Mouse (Mus musculus): ENCODE measurements around the gene Gm48551.
A peak's percentile ranks its signal among the peaks of the same experiment; 100 is the strongest.

The Gm48551 gene

GRCm38 (mm10) chr10:81383802-81384604, at the start of gene Gm48551, which contains the start of gene Dohh:
Gene Gm48551 (plus strand): TSS chr10:81384466.
Gene Dohh (plus strand): TSS chr10:81384428.
- peak; percentile 99 for DNase-seq (ENCODE audit: low spot score in 2 of 2)

GRCm38 (mm10) chr10:81335393-81336340, 48.6 kb upstream of the Gm48551 start:
- DNase-seq (ENCODE audit: low spot score in 2 of 2): no peak

GRCm38 (mm10) chr10:81336558-81336957, 47.7 kb upstream of the Gm48551 start:
- no peak for DNase-seq (ENCODE audit: low spot score in 2 of 2)

DNA sequence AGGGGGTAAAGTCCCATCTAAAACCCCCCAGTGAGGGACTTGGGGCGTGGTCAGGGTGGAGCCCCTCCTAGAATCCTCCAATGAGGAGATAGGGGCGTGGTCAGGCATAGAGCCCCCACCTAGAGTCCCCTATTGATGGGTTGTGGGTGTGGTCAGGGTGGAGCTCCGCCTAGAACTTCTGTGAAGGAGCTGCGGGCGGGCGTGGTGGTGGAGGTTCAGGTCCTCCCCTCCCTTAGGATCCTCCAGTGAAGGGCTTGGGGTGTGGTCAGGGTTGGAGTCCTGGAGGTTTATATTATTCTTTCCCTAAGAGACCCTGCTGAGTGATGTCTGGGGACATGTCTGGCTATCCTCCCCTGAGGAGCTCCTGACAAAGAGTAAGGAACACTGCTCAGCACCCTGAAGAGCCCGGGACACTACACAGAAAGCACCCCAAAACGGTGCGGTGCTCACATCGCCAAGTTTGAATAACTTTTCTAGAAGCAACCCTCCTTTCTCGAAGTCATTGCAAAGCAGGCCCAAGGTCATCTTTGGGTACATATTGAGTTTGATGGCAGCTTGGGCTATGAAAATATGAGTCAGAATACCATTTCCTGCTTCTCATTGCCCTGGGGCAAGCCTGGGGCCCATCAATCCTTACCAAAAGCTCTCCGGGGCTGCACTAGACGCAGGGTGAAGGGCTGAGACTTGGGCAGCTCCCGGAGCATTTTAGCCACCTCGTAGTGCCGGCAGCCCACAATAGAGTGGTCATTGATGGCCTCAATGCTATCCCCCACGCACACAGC, 43.5 kb upstream of the Gm48551 start:
- DNase-seq (ENCODE audit: low spot score in 2 of 2): no peak

DNA sequence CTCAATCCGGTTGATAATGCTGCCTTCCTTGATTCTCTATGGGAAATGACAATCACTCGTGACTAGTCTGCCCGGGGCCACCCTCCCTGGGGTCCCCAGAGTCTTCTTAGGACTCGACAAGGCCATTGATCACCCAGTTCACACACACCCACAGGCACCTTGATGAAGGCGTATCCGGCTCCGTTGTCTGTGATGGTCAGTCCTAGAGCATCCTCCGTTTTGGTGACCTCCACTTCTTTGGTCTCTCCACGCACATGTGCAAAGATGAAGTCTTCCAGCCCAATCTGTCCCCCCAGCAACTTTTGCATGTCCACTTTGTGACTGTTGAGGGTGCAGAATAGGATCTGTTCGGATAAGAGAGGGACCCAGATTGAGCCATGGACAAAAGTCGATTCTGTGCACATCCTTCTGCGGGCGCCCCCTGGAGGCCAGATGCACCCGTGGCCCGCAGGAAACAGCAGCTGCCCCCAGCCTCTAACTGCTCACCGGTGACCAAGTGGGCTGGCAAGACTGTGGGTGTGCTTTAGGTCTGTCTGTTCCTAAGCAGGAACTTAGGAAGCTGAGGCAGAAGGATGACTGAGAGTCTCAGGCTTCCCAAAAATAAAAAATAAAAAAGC, 42.8 kb upstream of the Gm48551 start:
- peak; percentile 55 to 66 for DNase-seq (ENCODE audit: low spot score in 2 of 2)

GRCm38 (mm10) chr10:81342686-81343505, 41.4 kb upstream of the Gm48551 start, which contains the start of gene Gipc3:
Gene Gipc3 (minus strand): TSS chr10:81343266.
- no peak for DNase-seq (ENCODE audit: low spot score in 2 of 2)

GRCm38 (mm10) chr10:81344421-81345161, 39.7 kb upstream of the Gm48551 start:
- DNase-seq (ENCODE audit: low spot score in 2 of 2): no peak

DNA sequence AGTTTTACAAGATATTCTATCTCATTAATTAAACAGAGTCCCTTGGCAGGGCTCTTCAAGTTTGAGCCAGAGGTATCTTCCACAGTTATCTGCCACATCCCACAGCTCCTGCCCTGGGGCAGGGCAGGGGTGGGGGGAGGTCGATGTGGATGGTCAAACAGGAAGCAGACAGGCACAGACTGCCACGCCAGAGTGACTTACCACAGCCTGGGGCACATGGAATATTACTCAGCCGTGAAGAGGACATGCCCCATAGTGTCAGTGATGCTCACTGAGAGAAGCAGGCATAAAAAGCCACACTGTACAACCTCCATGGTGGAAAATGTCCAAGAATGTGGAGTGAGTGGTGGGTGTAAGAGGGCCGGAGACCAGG, 39.1 kb upstream of the Gm48551 start:
- DNase-seq (ENCODE audit: low spot score in 2 of 2): no peak

GRCm38 (mm10) chr10:81346453-81347067, 37.7 kb upstream of the Gm48551 start:
- DNase-seq (ENCODE audit: low spot score in 2 of 2): peak; percentile 65 to 68

GRCm38 (mm10) chr10:81349146-81349545, 35.1 kb upstream of the Gm48551 start:
- DNase-seq (ENCODE audit: low spot score in 2 of 2): no peak

DNA sequence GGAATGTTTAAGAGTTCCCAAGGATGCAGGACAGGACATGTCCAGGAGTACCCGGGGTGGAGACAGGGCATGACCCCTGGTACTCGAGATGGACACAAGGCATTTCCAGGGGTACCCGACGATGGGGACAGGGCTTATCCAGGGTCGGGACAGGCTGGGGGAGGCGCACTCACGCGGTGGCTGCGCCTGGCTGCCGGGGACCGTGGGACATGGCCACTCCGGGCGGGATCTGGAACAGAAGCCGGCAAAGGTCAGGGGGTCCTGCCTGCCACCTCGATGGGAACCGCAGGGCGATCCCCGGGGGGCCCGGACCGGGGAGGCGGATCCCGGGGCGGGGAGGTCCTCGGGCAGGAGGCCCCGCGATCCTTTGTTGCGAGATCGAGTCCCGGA, 34.3 kb upstream of the Gm48551 start:
- DNase-seq (ENCODE audit: low spot score in 2 of 2): no peak

- peak; percentile 99 to 100 for DNase-seq (ENCODE audit: low spot score in 2 of 2)
Observed at GRCm38 (mm10) chr10:81350351-81351063, 33.8 kb upstream of the Gm48551 start, which contains the start of gene Hmg20b. Gene Hmg20b (minus strand): TSS chr10:81350480.

DNA sequence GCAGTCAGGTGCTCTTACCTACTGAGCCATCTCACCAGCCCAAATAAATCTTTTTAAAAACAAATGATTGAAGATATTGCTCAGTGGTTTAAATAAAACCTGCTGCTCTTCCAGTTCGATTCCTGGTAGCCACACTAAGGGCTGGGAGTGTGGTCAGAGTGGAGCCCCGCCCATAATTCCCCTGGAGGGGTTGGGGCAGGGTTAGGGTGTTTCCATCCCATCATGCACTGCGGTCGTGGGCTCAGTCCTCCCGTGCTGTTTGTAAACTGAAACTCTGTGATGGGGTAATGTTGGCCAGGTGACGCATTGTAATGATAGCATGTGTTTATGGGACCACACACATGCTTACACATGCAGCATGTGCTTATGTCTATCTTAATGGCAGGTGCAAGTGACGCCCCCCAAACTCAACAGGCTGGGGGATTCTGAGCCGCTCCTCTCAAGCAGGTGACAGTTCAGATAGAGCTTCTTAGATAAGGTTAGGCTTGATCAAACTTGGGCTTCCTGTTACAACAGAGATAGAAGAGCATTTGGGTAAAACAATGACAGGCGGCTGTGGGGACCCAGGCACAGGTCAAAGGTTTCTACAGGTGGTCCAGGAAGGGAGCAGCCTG, 32.5 kb upstream of the Gm48551 start:
- no peak for DNase-seq (ENCODE audit: low spot score in 2 of 2)

DNA sequence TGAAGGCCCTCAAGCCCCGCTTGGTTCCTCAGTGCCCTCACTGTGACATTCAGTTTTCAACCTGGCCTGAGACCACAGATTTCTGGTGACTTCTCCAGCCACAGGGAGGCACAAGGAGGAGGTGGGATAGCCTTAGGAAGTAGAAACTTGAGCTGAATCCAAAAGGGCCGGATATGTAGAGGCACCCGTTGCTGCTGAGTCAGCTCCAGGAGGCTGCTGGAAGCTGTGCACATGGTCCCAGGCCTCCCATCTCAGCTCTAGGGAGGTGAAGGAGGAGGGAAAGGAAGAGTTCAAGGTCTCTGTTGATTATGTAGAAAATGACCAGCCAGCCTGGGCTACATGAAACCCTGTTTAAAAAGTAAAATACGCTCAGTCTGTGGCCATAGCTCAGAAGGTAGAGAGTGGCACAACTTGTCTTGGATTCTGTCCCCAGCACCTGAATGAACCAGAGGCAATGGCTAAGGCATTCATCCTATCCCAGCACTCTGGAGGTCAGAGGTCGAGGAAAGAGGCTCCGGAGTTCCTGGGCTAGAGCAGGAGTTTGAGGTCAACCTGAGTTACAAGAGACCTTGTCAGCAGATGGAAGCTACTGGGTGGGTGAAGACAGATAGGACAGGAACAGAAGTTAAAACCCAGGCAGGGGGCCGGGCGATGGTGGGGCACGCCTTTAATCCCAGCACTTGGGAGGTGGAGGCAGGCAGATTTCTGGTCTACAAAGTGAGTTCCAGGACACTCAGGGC, 29.4 kb upstream of the Gm48551 start:
- DNase-seq (ENCODE audit: low spot score in 2 of 2): no peak

DNA sequence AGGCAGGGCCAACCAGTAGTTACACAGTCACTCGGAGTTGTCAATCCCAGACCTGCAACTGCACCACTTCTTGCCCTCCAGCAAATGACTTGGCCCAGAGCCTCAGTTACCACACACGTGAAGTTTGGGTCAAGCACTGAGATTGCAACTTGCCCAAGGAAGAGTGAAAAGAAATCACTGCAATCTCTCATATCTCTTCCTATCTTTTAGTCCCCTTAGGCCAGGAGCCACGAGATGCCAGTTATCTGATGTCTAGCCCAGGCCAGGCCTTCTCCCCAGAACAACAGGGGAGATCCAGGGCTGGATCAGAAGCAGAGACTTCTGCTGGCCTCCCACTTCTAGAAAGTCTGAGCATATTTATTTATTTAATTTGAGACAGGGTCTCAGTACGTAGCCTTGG, 28.7 kb upstream of the Gm48551 start:
- no peak for DNase-seq (ENCODE audit: low spot score in 2 of 2)

DNA sequence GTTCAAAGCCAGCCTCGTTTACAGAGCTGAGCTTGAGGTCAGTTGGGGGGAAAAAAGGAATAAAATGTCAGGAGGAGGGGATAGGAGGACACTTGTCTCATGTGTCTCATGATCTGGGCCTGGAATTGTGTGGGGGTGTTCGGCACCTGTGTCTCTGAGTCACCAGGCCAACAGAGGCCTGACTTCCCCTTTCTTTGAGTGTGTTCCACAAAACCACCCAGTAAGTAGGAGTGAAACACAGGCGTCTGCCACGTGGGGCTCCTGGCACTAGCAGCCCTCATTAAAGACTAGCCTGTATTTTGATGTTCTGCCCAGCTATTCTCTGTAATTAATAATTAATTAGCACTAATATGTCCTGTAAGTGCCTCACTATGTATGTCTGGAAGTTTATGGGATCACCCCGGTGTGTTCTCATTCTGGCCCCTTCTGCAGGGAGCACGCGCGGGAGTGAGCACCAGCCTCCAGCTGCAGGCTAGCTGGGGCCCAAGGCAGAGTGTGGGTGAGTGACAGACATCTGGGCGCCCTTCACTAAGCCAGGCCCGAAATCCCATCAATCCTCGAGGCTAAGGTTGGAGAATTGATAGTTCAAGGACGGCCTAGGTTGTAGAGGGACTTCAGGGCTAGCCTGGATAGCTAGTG, 27.8 kb upstream of the Gm48551 start:
- DNase-seq (ENCODE audit: low spot score in 2 of 2): no peak
